Mouse (Mus musculus): ENCODE results near the gene Slf2. TPM values are rescaled to one million over a fixed set of nuclear protein-coding genes. Genes with fewer than 3 reads are reported as not detected.

Slf2 gene
- polyA plus RNA-seq, 1 experiment: 98.6 TPM

- no peak overlapping the region for H3K27ac ChIP-seq (ENCODE audit: control insufficient read depth, insufficient read depth, low read length)
- 89% methylated on average over 2 of the region's 2 CpGs for WGBS
- no peak overlapping the region for H3K4me3 ChIP-seq (ENCODE audit: control insufficient read depth, insufficient read depth, low read length)
- DNase-seq: no peak
- H3K36me3 ChIP-seq (ENCODE audit: control insufficient read depth, insufficient read depth, low read length): no peaks in the 10 kb centered on the region
- no peaks in the 10 kb centered on the region for H3K4me1 ChIP-seq (replicated peaks; ENCODE audit: control insufficient read depth, insufficient read depth, low read length)
- TF ChIP-seq CTCF (IDR thresholded peaks at IDR 0.05; ENCODE audit: borderline replicate concordance, control insufficient read depth, extremely low read depth, insufficient read depth, low read length, poor library complexity): no peak
- no peak for TF ChIP-seq POLR2A (IDR thresholded peaks at IDR 0.05; ENCODE audit: control insufficient read depth, extremely low read depth, insufficient read depth, low read length, poor library complexity)
- no peaks in the 10 kb centered on the region for H3K27me3 ChIP-seq (ENCODE audit: control insufficient read depth, insufficient read depth, low read length)
Measured at GRCm38 (mm10) chr19:44922521-44922920, 8.4 kb upstream of the Slf2 start.

- no peaks in the 10 kb centered on the region for H3K36me3 ChIP-seq (ENCODE audit: control insufficient read depth, insufficient read depth, low read length)
- DNase-seq: no peak
- WGBS: 94% methylated on average over 5 of the region's 5 CpGs
- no peaks in the 10 kb centered on the region for H3K27me3 ChIP-seq (ENCODE audit: control insufficient read depth, insufficient read depth, low read length)
- H3K4me1 ChIP-seq (replicated peaks; ENCODE audit: control insufficient read depth, insufficient read depth, low read length): no peaks in the 10 kb centered on the region
- H3K27ac ChIP-seq (ENCODE audit: control insufficient read depth, insufficient read depth, low read length): no peak overlapping the region
- no peak for TF ChIP-seq CTCF (IDR thresholded peaks at IDR 0.05; ENCODE audit: borderline replicate concordance, control insufficient read depth, extremely low read depth, insufficient read depth, low read length, poor library complexity)
- no peak overlapping the region for H3K4me3 ChIP-seq (ENCODE audit: control insufficient read depth, insufficient read depth, low read length)
Measured at GRCm38 (mm10) chr19:44924699-44925098, 6.3 kb upstream of the Slf2 start.

- no peak overlapping the region for H3K4me3 ChIP-seq (ENCODE audit: control insufficient read depth, insufficient read depth, low read length)
- H3K4me1 ChIP-seq (replicated peaks; ENCODE audit: control insufficient read depth, insufficient read depth, low read length): no peaks in the 10 kb centered on the region
- TF ChIP-seq POLR2A (IDR thresholded peaks at IDR 0.05; ENCODE audit: control insufficient read depth, extremely low read depth, insufficient read depth, low read length, poor library complexity) (no peak), CTCF (IDR thresholded peaks at IDR 0.05; ENCODE audit: borderline replicate concordance, control insufficient read depth, extremely low read depth, insufficient read depth, low read length, poor library complexity) (no peak)
- H3K36me3 ChIP-seq (ENCODE audit: control insufficient read depth, insufficient read depth, low read length): no peaks in the 10 kb centered on the region
- WGBS: 71% methylated on average over 6 of the region's 6 CpGs
- no peak for DNase-seq
- H3K27ac ChIP-seq (ENCODE audit: control insufficient read depth, insufficient read depth, low read length): no peak overlapping the region
- H3K27me3 ChIP-seq (ENCODE audit: control insufficient read depth, insufficient read depth, low read length): no peaks in the 10 kb centered on the region
Measured at GRCm38 (mm10) chr19:44926781-44927180, 4.2 kb upstream of the Slf2 start.

GRCm38 (mm10) chr19:44927250-44927649 lies 3.7 kb upstream of the Slf2 start:
- H3K4me3 ChIP-seq (ENCODE audit: control insufficient read depth, insufficient read depth, low read length): no peak overlapping the region
- no peaks in the 10 kb centered on the region for H3K27me3 ChIP-seq (ENCODE audit: control insufficient read depth, insufficient read depth, low read length)
- TF ChIP-seq CTCF (IDR thresholded peaks at IDR 0.05; ENCODE audit: borderline replicate concordance, control insufficient read depth, extremely low read depth, insufficient read depth, low read length, poor library complexity): no peak
- no peak for TF ChIP-seq POLR2A (IDR thresholded peaks at IDR 0.05; ENCODE audit: control insufficient read depth, extremely low read depth, insufficient read depth, low read length, poor library complexity)
- H3K4me1 ChIP-seq (replicated peaks; ENCODE audit: control insufficient read depth, insufficient read depth, low read length): no peaks in the 10 kb centered on the region
- H3K27ac ChIP-seq (ENCODE audit: control insufficient read depth, insufficient read depth, low read length): no peak overlapping the region
- WGBS: 73% methylated on average over 1 of the region's 1 CpGs
- DNase-seq: no peak
- H3K36me3 ChIP-seq (ENCODE audit: control insufficient read depth, insufficient read depth, low read length): no peaks in the 10 kb centered on the region

GRCm38 (mm10) chr19:44928185-44928584 lies 2.8 kb upstream of the Slf2 start:
- no peaks in the 10 kb centered on the region for H3K4me1 ChIP-seq (replicated peaks; ENCODE audit: control insufficient read depth, insufficient read depth, low read length)
- H3K36me3 ChIP-seq (ENCODE audit: control insufficient read depth, insufficient read depth, low read length): no peaks in the 10 kb centered on the region
- H3K27me3 ChIP-seq (ENCODE audit: control insufficient read depth, insufficient read depth, low read length): no peaks in the 10 kb centered on the region
- no peak overlapping the region for H3K27ac ChIP-seq (ENCODE audit: control insufficient read depth, insufficient read depth, low read length)
- no peak for DNase-seq
- no peak for TF ChIP-seq CTCF (IDR thresholded peaks at IDR 0.05; ENCODE audit: borderline replicate concordance, control insufficient read depth, extremely low read depth, insufficient read depth, low read length, poor library complexity)
- TF ChIP-seq POLR2A (IDR thresholded peaks at IDR 0.05; ENCODE audit: control insufficient read depth, extremely low read depth, insufficient read depth, low read length, poor library complexity): no peak
- H3K4me3 ChIP-seq (ENCODE audit: control insufficient read depth, insufficient read depth, low read length): no peak overlapping the region
- 71% methylated on average over 8 of the region's 8 CpGs for WGBS

- Histone ChIP-seq H3K4me3 (ENCODE audit: control insufficient read depth, insufficient read depth, low read length) (no peak overlapping the region), H3K4me1 (replicated peaks; ENCODE audit: control insufficient read depth, insufficient read depth, low read length) (no peaks in the 10 kb centered on the region), H3K27ac (ENCODE audit: control insufficient read depth, insufficient read depth, low read length) (no peak overlapping the region), H3K27me3 (ENCODE audit: control insufficient read depth, insufficient read depth, low read length) (no peaks in the 10 kb centered on the region), H3K36me3 (ENCODE audit: control insufficient read depth, insufficient read depth, low read length) (no peaks in the 10 kb centered on the region)
- TF ChIP-seq CTCF (IDR thresholded peaks at IDR 0.05; ENCODE audit: borderline replicate concordance, control insufficient read depth, extremely low read depth, insufficient read depth, low read length, poor library complexity): no peak
- 47% methylated on average over 3 of the region's 3 CpGs for WGBS
- no peak for DNase-seq
Measured at GRCm38 (mm10) chr19:44929251-44929650, 1.7 kb upstream of the Slf2 start.

GRCm38 (mm10) chr19:44929663-44930062 lies 1.3 kb upstream of the Slf2 start:
- Histone ChIP-seq H3K27ac (ENCODE audit: control insufficient read depth, insufficient read depth, low read length) (no peak overlapping the region), H3K27me3 (ENCODE audit: control insufficient read depth, insufficient read depth, low read length) (no peaks in the 10 kb centered on the region), H3K36me3 (ENCODE audit: control insufficient read depth, insufficient read depth, low read length) (no peaks in the 10 kb centered on the region), H3K4me3 (ENCODE audit: control insufficient read depth, insufficient read depth, low read length) (no peak overlapping the region), H3K4me1 (replicated peaks; ENCODE audit: control insufficient read depth, insufficient read depth, low read length) (no peaks in the 10 kb centered on the region)
- TF ChIP-seq POLR2A (IDR thresholded peaks at IDR 0.05; ENCODE audit: control insufficient read depth, extremely low read depth, insufficient read depth, low read length, poor library complexity): no peak
- TF ChIP-seq CTCF (IDR thresholded peaks at IDR 0.05; ENCODE audit: borderline replicate concordance, control insufficient read depth, extremely low read depth, insufficient read depth, low read length, poor library complexity): no peak
- DNase-seq: no peak
- WGBS: 90% methylated on average over 10 of the region's 10 CpGs

All from thymus, adult 2 months (tissue).